ENCODE assay signal across 17 mouse cellular contexts in genomic region chr9:112996204-112996603, GRCm38 (mm10).
DNase-seq lines count a peak whose midpoint lies in the region; ATAC-seq and TF ChIP-seq lines count a peak whose summit lies in the region.
"Had no signal": no experiment of that assay in that cellular context is flagged by ENCODE, and none has a peak within 500 bp of the region (broad histone marks: within the 10 kb centered on the region; RNA-seq: fewer than 3 reads in every experiment).

No protein-coding gene starts in this region.

- no peak for TF ChIP-seq CTCF in stomach, postnatal 0 days (IDR thresholded peaks at IDR 0.05; ENCODE audit: low read depth)
- no peak for TF ChIP-seq CTCF in liver, postnatal 0 days (IDR thresholded peaks at IDR 0.05; ENCODE audit: low read depth)
- TF ChIP-seq CTCF in layer of hippocampus, adult 2 months (conservative IDR thresholded peaks at IDR 0.05) = no peak
- no peak for TF ChIP-seq CTCF in cerebellum, adult 2 months (IDR thresholded peaks at IDR 0.05; ENCODE audit: borderline replicate concordance, insufficient read depth, low read depth, low read length)

- H3K27ac ChIP-seq in forebrain, embryonic 11.5 days (ENCODE audit: low read depth, low read length) = no peak overlapping the region
- H3K27ac ChIP-seq in forebrain, embryonic 15.5 days (replicated peaks) = no peak overlapping the region
- no peak overlapping the region for H3K27ac ChIP-seq in stomach, embryonic 14.5 days (ENCODE audit: low read length)
- no peak overlapping the region for H3K27ac ChIP-seq in stomach, postnatal 0 days (replicated peaks)
- 0 out of 2 replicates have a peak overlapping the region, but pooled peaks have one; percentile 23 for H3K27ac ChIP-seq in liver, postnatal 0 days (ENCODE audit: low read depth)
- no peak overlapping the region for H3K27ac ChIP-seq in layer of hippocampus, adult 2 months
- no peak overlapping the region for H3K27ac ChIP-seq in cerebellum, adult 2 months (ENCODE audit: insufficient read depth, low read length)
- no peak overlapping the region for H3K27ac ChIP-seq in midbrain, embryonic 14.5 days (replicated peaks; ENCODE audit: low read depth, low read length)
- H3K27ac ChIP-seq: neural tube, embryonic 12.5 days had no signal

- 96% methylated on average over 1 of the region's 1 CpGs for WGBS in forebrain, embryonic 11.5 days
- 92% methylated on average over 1 of the region's 1 CpGs for WGBS in forebrain, embryonic 15.5 days
- WGBS in stomach, embryonic 14.5 days = 95% methylated on average over 1 of the region's 1 CpGs
- 82% methylated on average over 1 of the region's 1 CpGs for WGBS in stomach, postnatal 0 days
- WGBS in liver, postnatal 0 days (ENCODE audit: insufficient replicate concordance) = 53% methylated on average over 1 of the region's 1 CpGs
- whole genome bisulfite sequencing in cerebellum, adult 2 months = 79% methylated on average over 1 of the region's 1 CpGs
- 91% methylated on average over 1 of the region's 1 CpGs for WGBS in midbrain, embryonic 14.5 days

- no peak for DNase-seq in forebrain, embryonic 11.5 days (ENCODE audit: low spot score)
- no peak for DNase-seq in stomach, postnatal 0 days (ENCODE audit: low spot score)
- DNase-seq in liver, postnatal 0 days = peak; percentile 78
- DNase-seq in layer of hippocampus, adult 2 months (ENCODE audit: low spot score in 2 of 2) = no peak
- no peak for DNase-seq in cerebellum, adult 2 months
- no peak for DNase-seq in midbrain, embryonic 14.5 days
- DNase-seq: adrenal gland, postnatal 36 days; B cell, adult 2 months; cerebellum, postnatal 36 days; heart, adult 11 months; kidney, postnatal 36 days; left cerebral cortex, postnatal 4 days; right cerebral cortex, postnatal 14 days had no signal

- no peaks in the 10 kb centered on the region for H3K36me3 ChIP-seq in forebrain, embryonic 11.5 days (ENCODE audit: control insufficient read depth, insufficient read depth, low read length)
- no peaks in the 10 kb centered on the region for H3K36me3 ChIP-seq in forebrain, embryonic 15.5 days
- no peaks in the 10 kb centered on the region for H3K36me3 ChIP-seq in stomach, embryonic 14.5 days (ENCODE audit: control insufficient read depth, insufficient read depth, low read length)
- H3K36me3 ChIP-seq in stomach, postnatal 0 days (ENCODE audit: control insufficient read depth, insufficient read depth, low read length) = no peaks in the 10 kb centered on the region
- H3K36me3 ChIP-seq in liver, postnatal 0 days (replicated peaks; ENCODE audit: insufficient read depth, low read length) = no peaks in the 10 kb centered on the region
- no peaks in the 10 kb centered on the region for H3K36me3 ChIP-seq in midbrain, embryonic 14.5 days (ENCODE audit: control insufficient read depth, insufficient read depth, low read length)
- H3K36me3 ChIP-seq: neural tube, embryonic 12.5 days had no signal

- TF ChIP-seq EP300 in stomach, postnatal 0 days (optimal IDR thresholded peaks at IDR 0.05) = no peak
- peak; percentile 99 for TF ChIP-seq EP300 in liver, postnatal 0 days (IDR thresholded peaks at IDR 0.05; ENCODE audit: low read depth)

- H3K4me2 ChIP-seq in forebrain, embryonic 11.5 days (ENCODE audit: low read depth, low read length, severe bottlenecking) = no peak overlapping the region
- H3K4me2 ChIP-seq in forebrain, embryonic 15.5 days (replicated peaks) = no peak overlapping the region
- H3K4me2 ChIP-seq in stomach, embryonic 14.5 days (replicated peaks; ENCODE audit: low read depth, low read length) = no peak overlapping the region
- no peak overlapping the region for H3K4me2 ChIP-seq in stomach, postnatal 0 days (replicated peaks; ENCODE audit: low read depth)
- H3K4me2 ChIP-seq in liver, postnatal 0 days (ENCODE audit: low read depth, low read length) = no peak overlapping the region
- no peak overlapping the region for H3K4me2 ChIP-seq in midbrain, embryonic 14.5 days (ENCODE audit: low read length)
- H3K4me2 ChIP-seq: neural tube, embryonic 12.5 days had no signal

- TF ChIP-seq POLR2A in cerebellum, adult 2 months (IDR thresholded peaks at IDR 0.05; ENCODE audit: borderline replicate concordance, insufficient read depth, low read length) = no peak

- no peaks in the 10 kb centered on the region for H3K27me3 ChIP-seq in forebrain, embryonic 11.5 days (ENCODE audit: control insufficient read depth, insufficient read depth, low read length)
- no peaks in the 10 kb centered on the region for H3K27me3 ChIP-seq in forebrain, embryonic 15.5 days
- no peaks in the 10 kb centered on the region for H3K27me3 ChIP-seq in stomach, embryonic 14.5 days (ENCODE audit: control insufficient read depth, insufficient read depth, low read length)
- H3K27me3 ChIP-seq in stomach, postnatal 0 days (ENCODE audit: control insufficient read depth, insufficient read depth, low read length) = no peaks in the 10 kb centered on the region
- H3K27me3 ChIP-seq in liver, postnatal 0 days (ENCODE audit: insufficient read depth, low read length) = no peaks in the 10 kb centered on the region
- H3K27me3 ChIP-seq in cerebellum, adult 2 months (ENCODE audit: control insufficient read depth, insufficient read depth, low read length) = no peaks in the 10 kb centered on the region
- H3K27me3 ChIP-seq in midbrain, embryonic 14.5 days (ENCODE audit: control insufficient read depth, insufficient read depth, low read length) = no peaks in the 10 kb centered on the region
- H3K27me3 ChIP-seq: neural tube, embryonic 12.5 days had no signal

- no peak overlapping the region for H3K9ac ChIP-seq in forebrain, embryonic 11.5 days (ENCODE audit: low read length)
- no peak overlapping the region for H3K9ac ChIP-seq in forebrain, embryonic 15.5 days (replicated peaks)
- no peak overlapping the region for H3K9ac ChIP-seq in stomach, embryonic 14.5 days (replicated peaks; ENCODE audit: low read depth, low read length)
- H3K9ac ChIP-seq in stomach, postnatal 0 days (ENCODE audit: low read length) = no peak overlapping the region
- H3K9ac ChIP-seq in liver, postnatal 0 days (replicated peaks) = no peak overlapping the region
- H3K9ac ChIP-seq in midbrain, embryonic 14.5 days (replicated peaks; ENCODE audit: low read length) = no peak overlapping the region
- H3K9ac ChIP-seq: neural tube, embryonic 12.5 days had no signal

- ATAC-seq in forebrain, embryonic 11.5 days (replicated peaks; ENCODE audit: low FRiP score) = peak; percentile 61; the same call in 1 of the 2 replicates
- ATAC-seq in forebrain, embryonic 15.5 days (replicated peaks) = no peak
- ATAC-seq in stomach, embryonic 14.5 days (ENCODE audit: insufficient number of reproducible peaks, insufficient read depth, low FRiP score, low read depth) = peak; percentile 86; the same call in 1 of the 2 replicates
- ATAC-seq in stomach, postnatal 0 days (ENCODE audit: low FRiP score, low TSS enrichment) = no peak
- peak; percentile 99 for ATAC-seq in liver, postnatal 0 days
- no peak for ATAC-seq in midbrain, embryonic 14.5 days (ENCODE audit: low FRiP score, low TSS enrichment)
- ATAC-seq: forebrain, embryonic 16.5 days had no signal

- H3K9me3 ChIP-seq in forebrain, embryonic 11.5 days (ENCODE audit: control insufficient read depth, low read length) = no peaks in the 10 kb centered on the region
- no peaks in the 10 kb centered on the region for H3K9me3 ChIP-seq in forebrain, embryonic 15.5 days
- H3K9me3 ChIP-seq in stomach, embryonic 14.5 days (ENCODE audit: control insufficient read depth, low read depth, low read length) = no peaks in the 10 kb centered on the region
- H3K9me3 ChIP-seq in stomach, postnatal 0 days (ENCODE audit: control insufficient read depth, low read length) = no peaks in the 10 kb centered on the region
- H3K9me3 ChIP-seq in liver, postnatal 0 days (ENCODE audit: low read length) = no peaks in the 10 kb centered on the region
- H3K9me3 ChIP-seq in midbrain, embryonic 14.5 days (ENCODE audit: control insufficient read depth, low read length) = no peaks in the 10 kb centered on the region
- H3K9me3 ChIP-seq: neural tube, embryonic 12.5 days had no signal

- H3K4me1 ChIP-seq in forebrain, embryonic 11.5 days (replicated peaks; ENCODE audit: control insufficient read depth, insufficient read depth, low read length) = no peaks in the 10 kb centered on the region
- no peaks in the 10 kb centered on the region for H3K4me1 ChIP-seq in forebrain, embryonic 15.5 days
- no peaks in the 10 kb centered on the region for H3K4me1 ChIP-seq in stomach, embryonic 14.5 days (ENCODE audit: control insufficient read depth, insufficient read depth, low read length)
- no peaks in the 10 kb centered on the region for H3K4me1 ChIP-seq in stomach, postnatal 0 days (replicated peaks; ENCODE audit: control insufficient read depth, insufficient read depth)
- no peaks in the 10 kb centered on the region for H3K4me1 ChIP-seq in liver, postnatal 0 days (ENCODE audit: insufficient read depth)
- H3K4me1 ChIP-seq in cerebellum, adult 2 months (ENCODE audit: control insufficient read depth, insufficient read depth, low read length) = no peaks in the 10 kb centered on the region
- no peaks in the 10 kb centered on the region for H3K4me1 ChIP-seq in midbrain, embryonic 14.5 days (ENCODE audit: control insufficient read depth, insufficient read depth, low read length)
- H3K4me1 ChIP-seq: neural tube, embryonic 12.5 days had no signal

- no peak overlapping the region for H3K4me3 ChIP-seq in forebrain, embryonic 11.5 days (ENCODE audit: low read depth, low read length)
- no peak overlapping the region for H3K4me3 ChIP-seq in forebrain, embryonic 15.5 days
- H3K4me3 ChIP-seq in stomach, embryonic 14.5 days (ENCODE audit: low read depth, low read length) = no peak overlapping the region
- H3K4me3 ChIP-seq in stomach, postnatal 0 days (ENCODE audit: low read depth, low read length) = no peak overlapping the region
- H3K4me3 ChIP-seq in liver, postnatal 0 days (ENCODE audit: low read depth, low read length) = no peak overlapping the region
- no peak overlapping the region for H3K4me3 ChIP-seq in layer of hippocampus, adult 2 months
- H3K4me3 ChIP-seq in cerebellum, adult 2 months (replicated peaks; ENCODE audit: insufficient read depth, low read depth, low read length) = no peak overlapping the region
- no peak overlapping the region for H3K4me3 ChIP-seq in midbrain, embryonic 14.5 days (replicated peaks; ENCODE audit: low read depth, low read length)
- H3K4me3 ChIP-seq: neural tube, embryonic 12.5 days had no signal

Comparison
In these comparisons a context has a peak if more than half of its experiments do, and no peak if none do; other contexts are left out.
1. ATAC-seq: peak in forebrain, embryonic 11.5 days (single experiment), stomach, embryonic 14.5 days (single experiment) and liver, postnatal 0 days (single experiment); none in forebrain, embryonic 15.5 days (single experiment), stomach, postnatal 0 days (single experiment) and midbrain, embryonic 14.5 days (single experiment).